Mouse (Mus musculus): ENCODE results near the gene Pald1. TPM values are rescaled to one million over a fixed set of nuclear protein-coding genes. Genes with fewer than 3 reads are reported as not detected.

Gene Pald1
- polyA plus RNA-seq, 1 experiment from 2014 or later = 10.0 TPM

DNA sequence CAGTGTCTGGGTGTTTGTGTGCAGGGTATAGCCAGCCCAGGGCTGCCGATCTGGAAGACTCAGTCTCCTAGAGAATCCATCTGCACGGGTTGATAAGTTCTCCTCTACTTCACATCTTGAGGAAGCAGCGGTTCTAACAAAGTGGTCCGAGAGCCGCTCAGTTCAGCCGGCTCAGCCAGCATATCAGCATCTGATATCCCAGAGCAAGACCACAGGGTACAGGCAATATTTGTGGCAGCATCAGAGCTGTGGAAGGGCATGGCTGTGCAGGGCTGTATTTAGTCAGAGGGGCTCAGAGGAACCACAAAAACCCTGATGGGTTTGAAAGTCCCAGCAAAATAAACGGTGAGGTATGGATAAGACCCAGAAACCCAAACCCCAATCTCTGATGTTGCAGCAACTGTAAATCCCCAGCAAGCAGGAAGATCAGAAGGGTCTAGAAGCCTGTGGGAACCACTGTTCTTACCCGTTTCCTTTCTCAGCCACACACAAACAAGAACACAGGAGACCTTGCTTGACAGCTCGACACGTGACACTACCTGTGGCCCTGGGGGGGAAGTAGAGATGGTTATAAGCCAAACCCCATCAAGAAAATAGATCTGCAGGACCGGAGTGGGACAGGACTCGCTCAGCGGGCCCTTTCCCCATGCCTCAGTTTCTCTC lies 77.3 kb downstream of the Pald1 start:
- no peak overlapping the region for H3K4me2 ChIP-seq (ENCODE audit: low read length)
- no peak overlapping the region for H3K4me3 ChIP-seq (ENCODE audit: low read depth, low read length)
- no peaks in the 10 kb centered on the region for H3K27me3 ChIP-seq (replicated peaks; ENCODE audit: control insufficient read depth, insufficient read depth, low read length)
- no peaks in the 10 kb centered on the region for H3K36me3 ChIP-seq (ENCODE audit: control insufficient read depth, insufficient read depth, low read length)
- no peak overlapping the region for H3K27ac ChIP-seq (ENCODE audit: low read depth, low read length)
- H3K4me1 ChIP-seq (ENCODE audit: control insufficient read depth, insufficient read depth, low read length) = no peaks in the 10 kb centered on the region
- no peak for DNase-seq (ENCODE audit: low spot score)
- H3K9ac ChIP-seq (ENCODE audit: low read length) = no peak overlapping the region
- ATAC-seq = no peak
- 88% methylated on average over 13 of the region's 13 CpGs for WGBS
- H3K9me3 ChIP-seq (replicated peaks; ENCODE audit: control insufficient read depth, low read length) = no peaks in the 10 kb centered on the region

- Histone ChIP-seq H3K4me3 (ENCODE audit: low read depth, low read length) (no peak overlapping the region), H3K4me2 (ENCODE audit: low read length) (no peak overlapping the region), H3K36me3 (ENCODE audit: control insufficient read depth, insufficient read depth, low read length) (no peaks in the 10 kb centered on the region), H3K9me3 (replicated peaks; ENCODE audit: control insufficient read depth, low read length) (no peaks in the 10 kb centered on the region), H3K27ac (ENCODE audit: low read depth, low read length) (no peak overlapping the region), H3K4me1 (ENCODE audit: control insufficient read depth, insufficient read depth, low read length) (no peaks in the 10 kb centered on the region), H3K27me3 (replicated peaks; ENCODE audit: control insufficient read depth, insufficient read depth, low read length) (no peaks in the 10 kb centered on the region), H3K9ac (ENCODE audit: low read length) (no peak overlapping the region)
- whole genome bisulfite sequencing = 73% methylated on average over 6 of the region's 6 CpGs
- ATAC-seq = no peak
- DNase-seq (ENCODE audit: low spot score) = no peak
Measured at GRCm38 (mm10) chr10:61304046-61304445, 79.3 kb downstream of the Pald1 start.

- WGBS = 81% methylated on average over 3 of the region's 3 CpGs
- Histone ChIP-seq H3K4me3 (ENCODE audit: low read depth, low read length) (no peak overlapping the region), H3K9me3 (replicated peaks; ENCODE audit: control insufficient read depth, low read length) (no peaks in the 10 kb centered on the region), H3K4me2 (ENCODE audit: low read length) (no peak overlapping the region), H3K27me3 (replicated peaks; ENCODE audit: control insufficient read depth, insufficient read depth, low read length) (no peaks in the 10 kb centered on the region), H3K9ac (ENCODE audit: low read length) (no peak overlapping the region), H3K4me1 (ENCODE audit: control insufficient read depth, insufficient read depth, low read length) (no peaks in the 10 kb centered on the region), H3K36me3 (ENCODE audit: control insufficient read depth, insufficient read depth, low read length) (no peaks in the 10 kb centered on the region), H3K27ac (ENCODE audit: low read depth, low read length) (no peak overlapping the region)
- no peak for DNase-seq (ENCODE audit: low spot score)
- ATAC-seq = no peak
Measured at GRCm38 (mm10) chr10:61300996-61301395, 82.3 kb downstream of the Pald1 start.

GRCm38 (mm10) chr10:61297477-61297876 lies 85.9 kb downstream of the Pald1 start, which contains the start of gene Prf1:
Gene Prf1 (plus strand): TSS chr10:61297833.
- ATAC-seq = no peak
- H3K4me1 ChIP-seq (ENCODE audit: control insufficient read depth, insufficient read depth, low read length) = no peaks in the 10 kb centered on the region

GRCm38 (mm10) chr10:61296713-61297445 lies 86.5 kb downstream of the Pald1 start:
- H3K4me2 ChIP-seq (ENCODE audit: low read length) = no peak overlapping the region
- H3K4me3 ChIP-seq (ENCODE audit: low read depth, low read length) = no peak overlapping the region
- 83% methylated on average over 8 of the region's 8 CpGs for WGBS
- no peaks in the 10 kb centered on the region for H3K4me1 ChIP-seq (ENCODE audit: control insufficient read depth, insufficient read depth, low read length)
- no peak for ATAC-seq
- H3K9me3 ChIP-seq (replicated peaks; ENCODE audit: control insufficient read depth, low read length) = no peaks in the 10 kb centered on the region
- no peaks in the 10 kb centered on the region for H3K27me3 ChIP-seq (replicated peaks; ENCODE audit: control insufficient read depth, insufficient read depth, low read length)
- no peak overlapping the region for H3K9ac ChIP-seq (ENCODE audit: low read length)
- H3K36me3 ChIP-seq (ENCODE audit: control insufficient read depth, insufficient read depth, low read length) = no peaks in the 10 kb centered on the region
- no peak overlapping the region for H3K27ac ChIP-seq (ENCODE audit: low read depth, low read length)
- DNase-seq (ENCODE audit: low spot score) = no peak

More at GRCm38 (mm10) chr10:61297477-61297876, 85.9 kb downstream of the Pald1 start, which contains the start of gene Prf1:
- Histone ChIP-seq H3K4me2 (ENCODE audit: low read length) (no peak within 1 kb of the TSS), H3K27me3 (replicated peaks; ENCODE audit: control insufficient read depth, insufficient read depth, low read length) (no peaks in the 10 kb centered on the region), H3K4me3 (ENCODE audit: low read depth, low read length) (no peak within 1 kb of the TSS), H3K9ac (ENCODE audit: low read length) (no peak within 1 kb of the TSS), H3K9me3 (replicated peaks; ENCODE audit: control insufficient read depth, low read length) (no peaks in the 10 kb centered on the region), H3K27ac (ENCODE audit: low read depth, low read length) (no peak within 1 kb of the TSS), H3K36me3 (ENCODE audit: control insufficient read depth, insufficient read depth, low read length) (no peaks in the 10 kb centered on the region)
- no peak for DNase-seq (ENCODE audit: low spot score)
- WGBS = 90% methylated on average over 7 of the region's 7 CpGs

GRCm38 (mm10) chr10:61294242-61294641 lies 89.1 kb downstream of the Pald1 start:
- Histone ChIP-seq H3K4me2 (ENCODE audit: low read length) (no peak overlapping the region), H3K9me3 (replicated peaks; ENCODE audit: control insufficient read depth, low read length) (no peaks in the 10 kb centered on the region), H3K27me3 (replicated peaks; ENCODE audit: control insufficient read depth, insufficient read depth, low read length) (no peaks in the 10 kb centered on the region), H3K36me3 (ENCODE audit: control insufficient read depth, insufficient read depth, low read length) (no peaks in the 10 kb centered on the region), H3K4me1 (ENCODE audit: control insufficient read depth, insufficient read depth, low read length) (no peaks in the 10 kb centered on the region), H3K9ac (ENCODE audit: low read length) (no peak overlapping the region), H3K27ac (ENCODE audit: low read depth, low read length) (no peak overlapping the region), H3K4me3 (ENCODE audit: low read depth, low read length) (no peak overlapping the region)
- 82% methylated on average over 8 of the region's 8 CpGs for WGBS
- no peak for ATAC-seq
- no peak for DNase-seq (ENCODE audit: low spot score)

DNA sequence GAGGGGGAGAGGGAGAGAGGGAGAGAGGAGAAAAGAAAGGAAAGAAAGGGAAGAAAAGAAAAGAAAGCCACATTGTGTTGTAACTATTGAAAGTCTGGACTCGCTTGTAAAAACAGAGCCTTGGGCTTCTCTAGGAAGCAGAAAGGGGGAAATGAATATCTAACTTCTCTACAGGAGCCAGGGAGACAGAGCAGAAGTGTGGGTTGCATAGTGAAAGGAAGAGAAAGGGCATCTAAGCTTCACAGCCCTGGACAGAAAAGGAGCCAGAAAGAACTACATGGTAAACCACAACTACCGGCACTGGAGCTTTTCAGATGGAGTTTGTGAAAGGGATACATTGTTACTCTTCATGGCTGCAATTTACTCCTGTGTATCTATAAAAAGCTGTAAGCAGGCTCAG lies 92.9 kb downstream of the Pald1 start:
- H3K4me1 ChIP-seq (ENCODE audit: control insufficient read depth, insufficient read depth, low read length) = no peaks in the 10 kb centered on the region
- no peak overlapping the region for H3K4me3 ChIP-seq (ENCODE audit: low read depth, low read length)
- 37% methylated on average over 2 of the region's 2 CpGs for WGBS
- ATAC-seq = no peak
- no peaks in the 10 kb centered on the region for H3K27me3 ChIP-seq (replicated peaks; ENCODE audit: control insufficient read depth, insufficient read depth, low read length)
- no peaks in the 10 kb centered on the region for H3K36me3 ChIP-seq (ENCODE audit: control insufficient read depth, insufficient read depth, low read length)
- no peak overlapping the region for H3K9ac ChIP-seq (ENCODE audit: low read length)
- no peaks in the 10 kb centered on the region for H3K9me3 ChIP-seq (replicated peaks; ENCODE audit: control insufficient read depth, low read length)
- H3K4me2 ChIP-seq (ENCODE audit: low read length) = no peak overlapping the region
- H3K27ac ChIP-seq (ENCODE audit: low read depth, low read length) = no peak overlapping the region
- DNase-seq (ENCODE audit: low spot score) = no peak

DNA sequence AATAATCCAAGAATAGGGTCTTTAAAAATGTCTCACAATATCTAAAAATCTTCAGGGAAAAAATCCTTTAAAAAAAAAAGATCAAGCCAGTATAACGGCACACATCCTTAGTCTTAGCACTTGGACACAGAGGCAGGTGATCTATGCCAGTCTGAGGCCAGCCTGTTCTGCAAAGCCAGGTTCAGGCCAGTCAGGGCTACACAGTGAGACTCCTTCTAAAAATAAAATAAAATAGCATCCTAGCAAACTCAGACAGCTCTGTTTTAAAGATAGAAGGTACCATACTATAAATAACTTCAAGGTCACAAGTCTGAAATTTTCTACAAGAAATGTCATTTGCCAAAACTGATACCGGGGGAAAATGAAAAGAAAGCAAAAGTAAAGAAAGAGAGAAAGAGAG lies 93.3 kb downstream of the Pald1 start:
- Histone ChIP-seq H3K27ac (ENCODE audit: low read depth, low read length) (no peak overlapping the region), H3K9ac (ENCODE audit: low read length) (no peak overlapping the region), H3K4me1 (ENCODE audit: control insufficient read depth, insufficient read depth, low read length) (no peaks in the 10 kb centered on the region), H3K27me3 (replicated peaks; ENCODE audit: control insufficient read depth, insufficient read depth, low read length) (no peaks in the 10 kb centered on the region), H3K4me2 (ENCODE audit: low read length) (no peak overlapping the region), H3K9me3 (replicated peaks; ENCODE audit: control insufficient read depth, low read length) (no peaks in the 10 kb centered on the region), H3K4me3 (ENCODE audit: low read depth, low read length) (no peak overlapping the region), H3K36me3 (ENCODE audit: control insufficient read depth, insufficient read depth, low read length) (no peaks in the 10 kb centered on the region)
- ATAC-seq (no peak), DNase-seq (ENCODE audit: low spot score) (no peak)
- 83% methylated on average over 2 of the region's 2 CpGs for WGBS

DNA sequence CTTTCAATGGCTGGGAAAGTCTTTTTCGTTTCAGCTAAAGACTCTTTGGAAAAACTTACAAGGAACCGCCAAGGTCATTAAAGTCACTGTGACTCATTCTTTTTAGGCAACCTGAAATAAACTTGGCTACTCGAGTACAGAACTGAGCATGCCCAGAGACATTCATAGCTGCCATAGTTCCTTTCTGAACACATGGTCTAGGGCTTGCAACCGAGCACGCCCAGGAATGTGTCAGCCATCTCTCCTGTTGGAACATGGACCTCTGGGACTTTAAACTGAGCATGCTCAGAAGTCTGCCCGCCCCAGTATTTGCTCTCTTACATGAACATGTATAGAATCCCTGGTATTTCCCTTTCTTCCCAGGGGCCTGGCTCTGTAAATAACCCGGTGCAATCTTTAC lies 97.1 kb downstream of the Pald1 start:
- no peak overlapping the region for H3K4me2 ChIP-seq (ENCODE audit: low read length)
- DNase-seq (ENCODE audit: low spot score) (no peak), ATAC-seq (no peak)
- no peak overlapping the region for H3K4me3 ChIP-seq (ENCODE audit: low read depth, low read length)
- no peak overlapping the region for H3K27ac ChIP-seq (ENCODE audit: low read depth, low read length)
- no peaks in the 10 kb centered on the region for H3K9me3 ChIP-seq (replicated peaks; ENCODE audit: control insufficient read depth, low read length)
- H3K27me3 ChIP-seq (replicated peaks; ENCODE audit: control insufficient read depth, insufficient read depth, low read length) = no peaks in the 10 kb centered on the region
- H3K36me3 ChIP-seq (ENCODE audit: control insufficient read depth, insufficient read depth, low read length) = no peaks in the 10 kb centered on the region
- no peak overlapping the region for H3K9ac ChIP-seq (ENCODE audit: low read length)
- 75% methylated on average over 7 of the region's 7 CpGs for WGBS
- no peaks in the 10 kb centered on the region for H3K4me1 ChIP-seq (ENCODE audit: control insufficient read depth, insufficient read depth, low read length)

Data from forebrain, embryonic 14.5 days (tissue).